Comparison of ENCODE assay signal across 12 mouse cellular contexts in genomic region chr8:94290606-94291005, GRCm38 (mm10). TPM values are rescaled to one million over a fixed set of nuclear protein-coding genes. Genes with fewer than 3 reads are reported as not detected.
A peak's percentile ranks its signal among the peaks of the same experiment; 100 is the strongest.
DNase-seq lines count a peak whose midpoint lies in the region; ATAC-seq and TF ChIP-seq lines count a peak whose summit lies in the region.
"Had no signal": no experiment of that assay in that cellular context is flagged by ENCODE, and none has a peak within 500 bp of the region (broad histone marks: within the 10 kb centered on the region; RNA-seq: fewer than 3 reads in every experiment).

No protein-coding gene starts in this region.

- no peak; the same call in 1 of the 2 replicates for TF ChIP-seq CTCF in left cerebral cortex, adult 2 months (IDR thresholded peaks at IDR 0.05)
- TF ChIP-seq CTCF in embryonic fibroblast, embryonic 13.5 days (IDR thresholded peaks at IDR 0.05; ENCODE audit: borderline replicate concordance, insufficient read depth, low read length) = no peak

- ATAC-seq in forebrain, embryonic 16.5 days = 0 out of 2 replicates have a peak, but pooled peaks have one; percentile 50
- no peak for ATAC-seq in forebrain, embryonic 15.5 days (replicated peaks)
- ATAC-seq in activated CD4-positive, CD25-positive, alpha-beta regulatory T cell, adult 4 months = no peak

- no peak for TF ChIP-seq POLR2A in embryonic fibroblast, embryonic 13.5 days (IDR thresholded peaks at IDR 0.05; ENCODE audit: low read depth, low read length)
- no peak for TF ChIP-seq POLR2A in myocyte (IDR thresholded peaks at IDR 0.05; ENCODE audit: insufficient read length, low read depth)

- H3K27me3 ChIP-seq in forebrain, embryonic 16.5 days (replicated peaks; ENCODE audit: control insufficient read depth, insufficient read depth, low read length) = no peaks in the 10 kb centered on the region
- H3K27me3 ChIP-seq in forebrain, embryonic 15.5 days = no peaks in the 10 kb centered on the region
- no peaks in the 10 kb centered on the region for H3K27me3 ChIP-seq in myocyte (ENCODE audit: control insufficient read depth, insufficient read depth, insufficient read length)
- no peaks in the 10 kb centered on the region for H3K27me3 ChIP-seq in midbrain, embryonic 10.5 days (ENCODE audit: low read depth, poor library complexity, severe bottlenecking)
- H3K27me3 ChIP-seq: hindbrain, embryonic 15.5 days had no signal

- 79% methylated on average over 5 of the region's 5 CpGs for WGBS in forebrain, embryonic 16.5 days
- 81% methylated on average over 5 of the region's 5 CpGs for WGBS in forebrain, embryonic 15.5 days
- 91% methylated on average over 5 of the region's 5 CpGs for whole genome bisulfite sequencing in midbrain, embryonic 10.5 days

- no peaks in the 10 kb centered on the region for H3K79me2 ChIP-seq in myocyte (ENCODE audit: control insufficient read depth, insufficient read depth)

- intact Hi-C loops in left cerebral cortex, adult 2 months (cut with DNase I) = no loop called here
- intact Hi-C loops in left cerebral cortex, postnatal 4 days (cut with DNase I) = no loop called here

- no peak for DNase-seq in left cerebral cortex, adult 2 months (ENCODE audit: extremely low spot score in 1 of 2, low spot score in 2 of 2)
- no peak for DNase-seq in left cerebral cortex, postnatal 4 days
- no peak for DNase-seq in midbrain, embryonic 10.5 days (ENCODE audit: low spot score)
- DNase-seq: lung, postnatal 14 days; spleen, adult 18-20 months had no signal

- H3K27ac ChIP-seq in forebrain, embryonic 16.5 days (ENCODE audit: low read length) = no peak overlapping the region
- no peak overlapping the region for H3K27ac ChIP-seq in forebrain, embryonic 15.5 days (replicated peaks)
- H3K27ac ChIP-seq in left cerebral cortex, adult 2 months = peak overlapping the region; percentile 59
- peak overlapping the region; percentile 95 for H3K27ac ChIP-seq in embryonic fibroblast, embryonic 13.5 days (ENCODE audit: insufficient read depth, low read length)
- no peak overlapping the region for H3K27ac ChIP-seq in midbrain, embryonic 10.5 days (replicated peaks)
- H3K27ac ChIP-seq: hindbrain, embryonic 15.5 days had no signal

- H3K9ac ChIP-seq in forebrain, embryonic 16.5 days (replicated peaks; ENCODE audit: low read depth, low read length) = no peak overlapping the region
- no peak overlapping the region for H3K9ac ChIP-seq in forebrain, embryonic 15.5 days (replicated peaks)
- H3K9ac ChIP-seq: hindbrain, embryonic 15.5 days had no signal

- H3K4me2 ChIP-seq in forebrain, embryonic 16.5 days (ENCODE audit: low read length) = no peak overlapping the region
- H3K4me2 ChIP-seq in forebrain, embryonic 15.5 days (replicated peaks) = no peak overlapping the region
- H3K4me2 ChIP-seq in myocyte (ENCODE audit: low read depth) = peak overlapping the region; percentile 34
- H3K4me2 ChIP-seq: hindbrain, embryonic 15.5 days had no signal

- no peak overlapping the region for H3ac ChIP-seq in myocyte (ENCODE audit: control insufficient read depth, insufficient read length)

- H3K4me1 ChIP-seq in forebrain, embryonic 16.5 days (replicated peaks; ENCODE audit: control insufficient read depth, insufficient read depth, low read length) = peaks cover 6% of the 10 kb centered on the region; the same call in 1 of the 2 replicates
- peaks cover 8% of the 10 kb centered on the region; the same call in 1 of the 2 replicates for H3K4me1 ChIP-seq in forebrain, embryonic 15.5 days
- peaks cover 13% of the 10 kb centered on the region for H3K4me1 ChIP-seq in embryonic fibroblast, embryonic 13.5 days (ENCODE audit: control insufficient read depth, insufficient read depth, low read length)
- no peaks in the 10 kb centered on the region for H3K4me1 ChIP-seq in midbrain, embryonic 10.5 days

- no peaks in the 10 kb centered on the region for H3K9me3 ChIP-seq in forebrain, embryonic 16.5 days (ENCODE audit: control insufficient read depth, low read length)
- H3K9me3 ChIP-seq in forebrain, embryonic 15.5 days = no peaks in the 10 kb centered on the region
- no peaks in the 10 kb centered on the region for H3K9me3 ChIP-seq in midbrain, embryonic 10.5 days (replicated peaks)
- H3K9me3 ChIP-seq: hindbrain, embryonic 15.5 days had no signal

- H3K36me3 ChIP-seq in forebrain, embryonic 16.5 days (ENCODE audit: control insufficient read depth, insufficient read depth) = no peaks in the 10 kb centered on the region
- H3K36me3 ChIP-seq in forebrain, embryonic 15.5 days = peaks cover 2% of the 10 kb centered on the region
- H3K36me3 ChIP-seq in myocyte (ENCODE audit: control insufficient read depth, insufficient read depth) = no peaks in the 10 kb centered on the region
- peaks cover 23% of the 10 kb centered on the region for H3K36me3 ChIP-seq in midbrain, embryonic 10.5 days

- H3K4me3 ChIP-seq in forebrain, embryonic 16.5 days (replicated peaks; ENCODE audit: low read length) = no peak overlapping the region
- H3K4me3 ChIP-seq in forebrain, embryonic 15.5 days = no peak overlapping the region
- H3K4me3 ChIP-seq in left cerebral cortex, adult 2 months = no peak overlapping the region
- H3K4me3 ChIP-seq in embryonic fibroblast, embryonic 13.5 days (ENCODE audit: insufficient read depth, low read length) = no peak overlapping the region
- H3K4me3 ChIP-seq in myocyte = no peak overlapping the region
- H3K4me3 ChIP-seq in midbrain, embryonic 10.5 days = no peak overlapping the region
- H3K4me3 ChIP-seq: hindbrain, embryonic 15.5 days had no signal

TF ChIP-seq in myocyte, 11 proteins besides CTCF, POLR2A, EP300 and RAD21:
- TF ChIP-seq MYOD1 (IDR thresholded peaks at IDR 0.05; ENCODE audit: control insufficient read depth in 1 of 3, insufficient read length in 2 of 3, low read depth in 2 of 3) (peak in 1 of 3 experiments; percentile 34), CEBPB (IDR thresholded peaks at IDR 0.05; ENCODE audit: insufficient read depth, poor library complexity, severe bottlenecking) (no peak)

RNA-seq across cellular contexts. Expression of gene Slc12a3, which starts 38.4 kb away (rescaled TPM):
- polyA plus RNA-seq in forebrain, embryonic 16.5 days (2015; fragmentation: Nextera tagmentation; extraction: Ambion mirVana) = 0.10 TPM in 1 of 2 replicates, not detected in the other
- polyA plus RNA-seq in forebrain, embryonic 15.5 days (2015; fragmentation: Nextera tagmentation; extraction: Ambion mirVana) = not detected in 2 replicates
- under 1 TPM; 0.29 to 0.68 TPM for total RNA-seq in left cerebral cortex, adult 2 months (2021)
- total RNA-seq in left cerebral cortex, postnatal 4 days (2021) = under 1 TPM; 0.28 to 0.54 TPM
- 0.13 TPM in 1 of 2 replicates, not detected in the other for polyA plus RNA-seq in embryonic fibroblast, embryonic 13.5 days (2011; ENCODE audit: insufficient read length, low read depth, missing spikeins)
- 0.04 TPM for polyA plus RNA-seq in myocyte (2012; fragmentation: generic; extraction: Trizol)
- polyA plus RNA-seq in midbrain, embryonic 10.5 days (2016; fragmentation: Nextera tagmentation; extraction: Ambion mirVana) = not detected in 2 replicates
- polyA plus RNA-seq in activated CD4-positive, CD25-positive, alpha-beta regulatory T cell, adult 4 months (2017; shearing (Covaris generic)) = not detected
- total RNA-seq: monocyte, adult 5-6 weeks had no signal

Comparison
In these comparisons a context has a peak if more than half of its experiments do, and no peak if none do; other contexts are left out.
1. H3K27ac ChIP-seq: peak in left cerebral cortex, adult 2 months (single experiment) and embryonic fibroblast, embryonic 13.5 days (single experiment); none in forebrain, embryonic 16.5 days (single experiment), forebrain, embryonic 15.5 days (single experiment) and midbrain, embryonic 10.5 days (single experiment).